Mouse (Mus musculus): ENCODE data around the gene Fbxo2. TPM values are rescaled to one million over a fixed set of nuclear protein-coding genes. Genes with fewer than 3 reads are reported as not detected.

Gene Fbxo2
- polyA plus RNA-seq, 1 experiment from 2014 or later, result 0.55 TPM

- no peaks in the 10 kb centered on the region for H3K4me1 ChIP-seq (replicated peaks; ENCODE audit: control insufficient read depth, insufficient read depth)
- H3K4me2 ChIP-seq (replicated peaks; ENCODE audit: low read depth), result no peak overlapping the region
- no peaks in the 10 kb centered on the region for H3K36me3 ChIP-seq (ENCODE audit: control insufficient read depth, insufficient read depth, low read length)
- ATAC-seq (ENCODE audit: low FRiP score, low TSS enrichment), result no peak
- no peak for TF ChIP-seq CTCF (IDR thresholded peaks at IDR 0.05; ENCODE audit: low read depth)
- TF ChIP-seq EP300 (optimal IDR thresholded peaks at IDR 0.05), result no peak
- 7% methylated on average over 17 of the region's 17 CpGs for WGBS
- H3K27me3 ChIP-seq (ENCODE audit: control insufficient read depth, insufficient read depth, low read length), result peaks cover 28% of the 10 kb centered on the region
- H3K9ac ChIP-seq (ENCODE audit: low read length), result no peak overlapping the region
- no peak for DNase-seq (ENCODE audit: low spot score)
- H3K4me3 ChIP-seq (ENCODE audit: low read depth, low read length), result no peak overlapping the region
- H3K27ac ChIP-seq (replicated peaks), result no peak overlapping the region
- no peaks in the 10 kb centered on the region for H3K9me3 ChIP-seq (ENCODE audit: control insufficient read depth, low read length)
These were observed 5.1 kb downstream of the Fbxo2 start for GRCm38 (mm10) chr4:148165551-148165950.

GRCm38 (mm10) chr4:148166431-148166830 is 6.0 kb downstream of the Fbxo2 start:
- 8% methylated on average over 10 of the region's 10 CpGs for WGBS
- H3K4me3 ChIP-seq (ENCODE audit: low read depth, low read length), result no peak overlapping the region
- TF ChIP-seq CTCF (IDR thresholded peaks at IDR 0.05; ENCODE audit: low read depth) (no peak), EP300 (optimal IDR thresholded peaks at IDR 0.05) (no peak)
- DNase-seq (ENCODE audit: low spot score) (no peak), ATAC-seq (ENCODE audit: low FRiP score, low TSS enrichment) (no peak)
- no peaks in the 10 kb centered on the region for H3K4me1 ChIP-seq (replicated peaks; ENCODE audit: control insufficient read depth, insufficient read depth)
- no peak overlapping the region for H3K9ac ChIP-seq (ENCODE audit: low read length)
- H3K27ac ChIP-seq (replicated peaks), result no peak overlapping the region
- H3K36me3 ChIP-seq (ENCODE audit: control insufficient read depth, insufficient read depth, low read length), result no peaks in the 10 kb centered on the region
- no peaks in the 10 kb centered on the region for H3K9me3 ChIP-seq (ENCODE audit: control insufficient read depth, low read length)
- no peak overlapping the region for H3K4me2 ChIP-seq (replicated peaks; ENCODE audit: low read depth)
- H3K27me3 ChIP-seq (ENCODE audit: control insufficient read depth, insufficient read depth, low read length), result peaks cover 25% of the 10 kb centered on the region

GRCm38 (mm10) chr4:148166986-148167385 is 6.6 kb downstream of the Fbxo2 start:
- Histone ChIP-seq H3K36me3 (ENCODE audit: control insufficient read depth, insufficient read depth, low read length) (no peaks in the 10 kb centered on the region), H3K9me3 (ENCODE audit: control insufficient read depth, low read length) (no peaks in the 10 kb centered on the region), H3K27me3 (ENCODE audit: control insufficient read depth, insufficient read depth, low read length) (peaks cover 24% of the 10 kb centered on the region), H3K4me3 (ENCODE audit: low read depth, low read length) (no peak overlapping the region), H3K4me1 (replicated peaks; ENCODE audit: control insufficient read depth, insufficient read depth) (no peaks in the 10 kb centered on the region), H3K9ac (ENCODE audit: low read length) (no peak overlapping the region), H3K4me2 (replicated peaks; ENCODE audit: low read depth) (no peak overlapping the region), H3K27ac (replicated peaks) (no peak overlapping the region)
- ATAC-seq (ENCODE audit: low FRiP score, low TSS enrichment), result 0 out of 2 replicates have a peak, but pooled peaks have one; percentile 27
- TF ChIP-seq CTCF (IDR thresholded peaks at IDR 0.05; ENCODE audit: low read depth) (peak; percentile 73), EP300 (optimal IDR thresholded peaks at IDR 0.05) (no peak)
- WGBS, result 32% methylated on average over 3 of the region's 4 CpGs
- peak; percentile 68 for DNase-seq (ENCODE audit: low spot score)

- TF ChIP-seq CTCF (IDR thresholded peaks at IDR 0.05; ENCODE audit: low read depth) (peak; percentile 85), EP300 (optimal IDR thresholded peaks at IDR 0.05) (no peak)
- Histone ChIP-seq H3K36me3 (ENCODE audit: control insufficient read depth, insufficient read depth, low read length) (no peaks in the 10 kb centered on the region), H3K27me3 (ENCODE audit: control insufficient read depth, insufficient read depth, low read length) (peaks cover 27% of the 10 kb centered on the region), H3K9ac (ENCODE audit: low read length) (no peak overlapping the region), H3K9me3 (ENCODE audit: control insufficient read depth, low read length) (no peaks in the 10 kb centered on the region), H3K4me1 (replicated peaks; ENCODE audit: control insufficient read depth, insufficient read depth) (no peaks in the 10 kb centered on the region), H3K4me2 (replicated peaks; ENCODE audit: low read depth) (no peak overlapping the region), H3K4me3 (ENCODE audit: low read depth, low read length) (no peak overlapping the region), H3K27ac (replicated peaks) (no peak overlapping the region)
- ATAC-seq (ENCODE audit: low FRiP score, low TSS enrichment), result no peak
- peak; percentile 71 for DNase-seq (ENCODE audit: low spot score)
- 24% methylated on average over 7 of the region's 7 CpGs for WGBS
These were observed 7.9 kb downstream of the Fbxo2 start for GRCm38 (mm10) chr4:148168287-148168686.

- H3K27me3 ChIP-seq (ENCODE audit: control insufficient read depth, insufficient read depth, low read length), result peaks cover 29% of the 10 kb centered on the region
These were observed 9.2 kb downstream of the Fbxo2 start for GRCm38 (mm10) chr4:148169586-148169985.

GRCm38 (mm10) chr4:148170842-148171241 is 10.4 kb downstream of the Fbxo2 start:
- H3K27me3 ChIP-seq (ENCODE audit: control insufficient read depth, insufficient read depth, low read length), result peaks cover 19% of the 10 kb centered on the region; the same call in 1 of the 2 replicates
- H3K9ac ChIP-seq (ENCODE audit: low read length), result no peak overlapping the region
- no peak for DNase-seq (ENCODE audit: low spot score)
- no peak overlapping the region for H3K27ac ChIP-seq (replicated peaks)
- no peaks in the 10 kb centered on the region for H3K9me3 ChIP-seq (ENCODE audit: control insufficient read depth, low read length)
- H3K4me2 ChIP-seq (replicated peaks; ENCODE audit: low read depth), result no peak overlapping the region
- ATAC-seq (ENCODE audit: low FRiP score, low TSS enrichment), result no peak
- H3K36me3 ChIP-seq (ENCODE audit: control insufficient read depth, insufficient read depth, low read length), result no peaks in the 10 kb centered on the region
- TF ChIP-seq EP300 (optimal IDR thresholded peaks at IDR 0.05) (no peak), CTCF (IDR thresholded peaks at IDR 0.05; ENCODE audit: low read depth) (peak; percentile 96)
- H3K4me3 ChIP-seq (ENCODE audit: low read depth, low read length), result no peak overlapping the region
- no peaks in the 10 kb centered on the region for H3K4me1 ChIP-seq (replicated peaks; ENCODE audit: control insufficient read depth, insufficient read depth)
- WGBS, result 9% methylated on average over 2 of the region's 2 CpGs

More at GRCm38 (mm10) chr4:148169586-148169985, 9.2 kb downstream of the Fbxo2 start:
- no peak overlapping the region for H3K4me3 ChIP-seq (ENCODE audit: low read depth, low read length)
- no peaks in the 10 kb centered on the region for H3K9me3 ChIP-seq (ENCODE audit: control insufficient read depth, low read length)
- H3K9ac ChIP-seq (ENCODE audit: low read length), result no peak overlapping the region
- 22% methylated on average over 15 of the region's 15 CpGs for WGBS
- TF ChIP-seq CTCF (IDR thresholded peaks at IDR 0.05; ENCODE audit: low read depth) (no peak), EP300 (optimal IDR thresholded peaks at IDR 0.05) (no peak)
- H3K36me3 ChIP-seq (ENCODE audit: control insufficient read depth, insufficient read depth, low read length), result no peaks in the 10 kb centered on the region
- H3K27ac ChIP-seq (replicated peaks), result no peak overlapping the region
- H3K4me1 ChIP-seq (replicated peaks; ENCODE audit: control insufficient read depth, insufficient read depth), result no peaks in the 10 kb centered on the region
- DNase-seq (ENCODE audit: low spot score) (no peak), ATAC-seq (ENCODE audit: low FRiP score, low TSS enrichment) (no peak)
- H3K4me2 ChIP-seq (replicated peaks; ENCODE audit: low read depth), result no peak overlapping the region
